Mouse (Mus musculus): ENCODE measurements at regions not wholly inside any gene's neighbourhood (a gene's known extent, or its start where the extent isn't known, plus 50 kb on each side); places are given as distances from the start of the nearest gene placed in this dataset.

DNA sequence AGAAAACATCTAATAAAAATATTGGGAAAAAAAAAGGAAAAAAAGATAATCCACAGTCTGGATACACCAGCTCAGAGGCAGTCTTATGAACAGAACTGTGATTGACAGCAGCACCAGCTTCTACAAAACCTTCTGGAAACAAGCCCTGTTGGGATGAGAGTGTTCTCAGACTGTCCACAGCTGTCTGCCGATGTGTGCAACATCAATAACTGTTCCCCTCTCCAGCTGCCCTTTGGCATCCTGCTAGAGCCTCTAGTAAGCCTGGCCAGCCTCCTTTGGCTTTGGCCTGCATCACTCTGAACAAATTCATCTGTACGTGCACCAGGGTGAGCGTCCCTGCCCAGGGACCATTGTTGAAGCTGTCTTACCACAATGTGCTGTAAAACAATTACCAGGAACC lies 137.0 kb upstream of the Irs2 start:
- DNase-seq (ENCODE audit: low spot score): peak; percentile 51

GRCm38 (mm10) chr8:11140566-11140965 lies 132.3 kb upstream of the Irs2 start:
- no peak for DNase-seq (ENCODE audit: low spot score)

DNA sequence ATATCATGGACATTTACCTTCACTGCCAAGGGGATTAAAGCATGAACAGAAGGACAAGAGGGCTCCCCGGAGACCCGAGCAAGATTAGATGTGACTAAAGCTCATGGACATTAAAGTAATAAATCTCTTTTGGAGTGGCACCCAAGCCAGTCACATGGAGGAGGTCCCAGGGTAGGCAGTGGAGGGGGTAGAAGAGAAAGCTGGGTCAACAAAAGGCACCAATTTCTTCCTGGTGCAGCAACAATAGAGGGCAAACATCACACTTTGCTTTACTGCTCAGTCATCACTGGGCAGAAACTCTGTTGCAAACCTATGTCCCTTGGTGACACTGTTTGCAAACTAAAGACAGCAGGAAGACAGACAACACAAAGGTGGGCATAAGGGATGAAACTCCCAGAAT lies 131.0 kb upstream of the Irs2 start:
- DNase-seq (ENCODE audit: low spot score): no peak

- no peak for DNase-seq (ENCODE audit: low spot score)
These were observed 130.2 kb upstream of the Irs2 start for GRCm38 (mm10) chr8:11138302-11139020.

DNA sequence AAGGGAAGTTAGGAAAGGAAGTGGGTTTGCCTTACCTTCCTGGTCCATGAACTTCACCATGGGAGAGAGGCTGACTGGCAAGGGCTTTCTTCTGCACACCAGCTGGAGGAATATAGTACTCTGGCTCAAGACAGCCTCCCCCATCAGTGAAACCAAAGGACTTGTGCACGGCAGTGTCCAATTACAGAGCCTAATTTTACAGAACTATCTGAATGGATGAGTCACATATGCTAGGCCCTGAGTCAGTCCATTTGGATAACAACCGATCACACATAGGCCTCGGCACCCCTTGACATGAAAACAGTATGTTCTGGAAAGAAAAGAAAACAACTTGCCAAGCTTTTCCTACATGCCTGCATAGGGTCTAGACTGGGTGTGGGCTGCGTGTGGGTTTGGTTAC lies 128.3 kb upstream of the Irs2 start:
- no peak for DNase-seq (ENCODE audit: low spot score)

DNA sequence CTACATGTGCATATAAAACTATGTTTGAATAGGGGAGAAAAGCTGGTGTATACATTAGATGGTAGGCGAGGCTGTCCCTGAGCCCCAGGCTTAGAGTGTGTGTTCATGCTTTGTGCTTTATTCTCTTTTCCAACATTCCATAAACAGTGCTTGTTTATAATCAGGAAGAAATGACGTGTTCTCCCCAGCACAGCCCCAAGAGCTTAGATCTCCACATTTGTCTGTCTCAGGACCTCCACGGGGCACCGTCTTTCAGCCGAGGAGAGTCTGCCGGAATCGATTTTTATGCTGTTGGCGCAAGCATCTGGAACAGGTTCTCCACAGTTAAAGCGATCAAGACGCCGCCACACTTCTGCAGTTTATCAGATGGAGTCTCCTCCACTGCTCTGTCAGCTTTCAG lies 126.9 kb upstream of the Irs2 start:
- no peak for DNase-seq (ENCODE audit: low spot score)

- no peak for DNase-seq (ENCODE audit: low spot score)
These were observed 126.3 kb upstream of the Irs2 start for GRCm38 (mm10) chr8:11134562-11134961.

- no peak for DNase-seq (ENCODE audit: low spot score)
These were observed 110.9 kb upstream of the Irs2 start for GRCm38 (mm10) chr8:11119030-11119634.

DNA sequence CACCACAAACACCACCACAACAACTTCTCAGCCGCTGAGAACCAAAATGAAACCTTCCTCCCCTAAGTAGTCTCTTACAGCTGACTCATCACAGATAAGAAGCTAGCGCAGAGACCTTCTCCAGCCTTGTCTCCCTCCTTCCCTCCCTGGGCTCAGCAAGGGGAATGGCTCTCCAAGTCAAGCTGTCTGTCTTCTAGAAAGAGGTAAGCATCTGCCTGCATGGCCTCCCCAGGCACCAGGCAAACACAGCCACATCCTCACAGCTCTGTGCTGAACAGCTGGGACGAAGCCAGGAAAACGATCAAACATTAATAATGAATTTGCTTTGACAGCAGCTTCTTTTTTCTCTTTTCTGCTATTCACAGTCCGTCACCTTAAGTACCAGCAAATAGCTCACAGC lies 108.3 kb upstream of the Irs2 start:
- no peak for DNase-seq (ENCODE audit: low spot score)

DNA sequence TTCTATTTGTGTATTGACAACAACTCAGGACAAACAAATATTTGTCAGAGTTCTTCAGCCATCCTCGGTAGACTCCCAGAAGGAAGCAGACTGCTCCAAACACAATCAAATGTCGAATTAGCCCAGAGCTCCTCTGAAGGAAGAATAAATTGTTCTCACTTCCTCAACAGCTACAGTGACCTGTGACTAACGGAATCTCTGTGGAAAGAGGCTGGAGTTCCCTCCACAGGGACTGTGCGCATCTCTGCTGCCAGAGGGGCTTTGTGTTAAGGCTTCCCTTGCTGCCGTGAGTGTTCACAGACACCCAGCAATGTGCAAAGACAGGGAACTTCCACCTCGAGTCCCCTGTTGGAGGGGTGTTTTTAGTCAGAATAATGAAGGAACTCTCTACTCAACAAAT lies 107.0 kb upstream of the Irs2 start:
- DNase-seq (ENCODE audit: low spot score): no peak

GRCm38 (mm10) chr8:11114531-11114930 lies 106.3 kb upstream of the Irs2 start:
- DNase-seq (ENCODE audit: low spot score): no peak

DNA sequence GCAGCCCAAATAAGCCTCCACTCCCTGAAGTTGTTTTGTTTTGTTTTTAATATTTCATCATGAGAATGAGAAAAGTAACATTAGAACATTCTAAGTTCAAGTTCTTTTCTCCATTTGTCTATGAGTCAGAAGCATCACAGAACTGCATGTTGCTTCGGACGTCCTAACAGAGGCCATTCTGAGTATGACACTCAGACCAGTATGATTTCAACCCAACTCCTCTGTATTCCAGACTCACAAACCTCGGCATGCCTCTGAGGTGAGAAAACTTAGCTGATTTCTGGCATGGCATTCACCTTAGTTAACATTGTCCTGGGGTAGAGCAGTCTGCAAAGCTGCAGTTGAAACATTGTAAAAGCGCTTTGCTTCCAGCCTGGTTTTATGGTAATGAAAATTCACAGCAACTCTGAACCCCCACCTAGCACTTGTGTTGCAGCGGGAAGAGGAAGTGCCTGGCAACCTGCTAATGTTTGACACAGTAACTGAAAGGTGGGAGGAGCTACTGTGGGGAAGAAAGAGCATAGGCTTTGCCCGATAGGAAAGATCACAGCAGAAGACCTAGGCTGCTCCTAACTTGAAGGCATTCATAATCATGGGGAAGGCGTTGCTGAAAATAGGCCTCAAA lies 104.8 kb upstream of the Irs2 start:
- peak; percentile 39 for DNase-seq (ENCODE audit: low spot score)

- no peak for DNase-seq (ENCODE audit: low spot score)
These were observed 103.7 kb upstream of the Irs2 start for GRCm38 (mm10) chr8:11111987-11112386.

GRCm38 (mm10) chr8:11107435-11107834 lies 99.2 kb upstream of the Irs2 start:
- DNase-seq (ENCODE audit: low spot score): no peak

- no peak for DNase-seq (ENCODE audit: low spot score)
These were observed 98.8 kb upstream of the Irs2 start for GRCm38 (mm10) chr8:11107021-11107420.

- DNase-seq (ENCODE audit: low spot score): no peak
These were observed 95.7 kb upstream of the Irs2 start for GRCm38 (mm10) chr8:11103745-11104607.

- peak; percentile 57 for DNase-seq (ENCODE audit: low spot score)
These were observed 92.1 kb upstream of the Irs2 start for GRCm38 (mm10) chr8:11100310-11100709.

- DNase-seq (ENCODE audit: low spot score): no peak
These were observed 91.3 kb upstream of the Irs2 start for GRCm38 (mm10) chr8:11099591-11099855.

- peak; percentile 38 for DNase-seq (ENCODE audit: low spot score)
These were observed 90.7 kb upstream of the Irs2 start for GRCm38 (mm10) chr8:11098790-11099590.

DNA sequence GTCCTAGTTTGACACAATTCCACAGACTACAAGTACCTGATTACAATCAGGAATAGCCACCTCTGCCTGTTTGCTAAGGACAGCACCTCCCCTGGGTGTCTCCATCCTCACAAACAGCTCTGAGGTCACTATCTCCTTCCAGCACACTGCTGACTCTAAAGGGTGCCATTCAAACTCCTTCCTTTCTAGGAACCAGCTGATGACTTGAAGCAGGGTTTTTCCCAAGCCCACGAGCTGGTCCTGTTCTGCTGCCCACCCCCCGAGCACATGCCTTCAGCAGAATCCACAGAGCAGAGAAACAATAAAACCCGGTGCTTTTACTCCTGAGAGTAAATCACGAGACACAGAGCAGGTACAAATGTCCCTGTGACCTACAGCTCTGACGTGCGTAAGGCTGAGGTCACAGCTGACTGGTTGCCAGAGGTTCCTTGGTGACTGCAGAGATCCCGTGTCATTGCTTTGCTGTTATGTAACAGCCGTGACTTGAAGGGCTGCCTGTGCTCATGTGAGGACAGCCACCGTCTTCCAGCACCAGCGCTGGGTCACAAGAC lies 90.0 kb upstream of the Irs2 start:
- peak; percentile 87 for DNase-seq (ENCODE audit: low spot score)

DNA sequence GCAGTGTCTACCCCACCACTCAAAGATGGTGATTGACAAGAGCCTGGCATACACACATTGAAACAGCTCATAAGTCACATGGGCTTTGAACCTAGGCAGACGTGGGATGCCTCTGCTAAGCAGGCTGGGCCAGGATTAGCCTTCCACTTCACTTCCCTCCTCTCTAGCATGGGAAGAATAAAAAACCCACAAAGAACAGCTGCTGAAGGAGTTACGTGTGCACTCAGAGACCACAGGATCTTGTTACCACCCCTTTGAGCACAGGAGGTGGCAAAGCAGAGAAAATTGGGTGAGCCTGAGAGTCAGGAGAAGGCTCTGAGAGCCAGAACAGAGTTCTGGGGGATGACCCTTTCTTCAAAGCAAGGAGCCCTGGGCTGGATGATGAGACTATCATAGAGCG lies 89.6 kb upstream of the Irs2 start:
- DNase-seq (ENCODE audit: low spot score): no peak

DNA sequence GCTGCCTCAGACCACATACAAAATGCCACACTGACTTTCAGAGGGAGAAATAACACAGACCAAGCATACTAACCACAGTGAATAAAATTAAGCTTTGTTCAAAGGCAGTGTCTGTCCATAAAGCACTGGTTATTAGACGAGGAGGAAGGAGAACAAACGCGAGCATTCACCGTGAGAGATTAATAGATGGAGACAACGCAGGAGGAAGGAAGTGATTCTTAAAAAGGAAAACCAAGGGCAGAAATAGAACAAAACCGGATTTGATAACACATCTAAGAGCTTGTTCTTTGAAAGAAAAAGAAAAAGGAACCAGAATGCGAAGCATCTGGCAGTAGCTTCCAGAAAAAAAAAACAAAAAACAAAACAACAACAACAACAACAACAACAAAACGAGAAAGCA lies 86.3 kb upstream of the Irs2 start:
- no peak for DNase-seq (ENCODE audit: low spot score)

Measured in lung, postnatal 25 days (tissue).